Mouse (Mus musculus): ENCODE measurements around the gene Slc35c1. TPM values are rescaled to one million over a fixed set of nuclear protein-coding genes. Genes with fewer than 3 reads are reported as not detected.
A peak's percentile ranks its signal among the peaks of the same experiment; 100 is the strongest.

The Slc35c1 gene
- polyA plus RNA-seq, 1 experiment from 2014 or later, result 20.1 TPM

- H3K36me3 ChIP-seq, result peaks cover 68% of the 10 kb centered on the region
- no peaks in the 10 kb centered on the region for H3K9me3 ChIP-seq
- H3K4me3 ChIP-seq, result no peak overlapping the region
- no peaks in the 10 kb centered on the region for H3K27me3 ChIP-seq
- no peak overlapping the region for H3K4me2 ChIP-seq
- H3K27ac ChIP-seq (replicated peaks), result peak overlapping the region; percentile 83; the same call in 1 of the 2 replicates
- WGBS, result 73% methylated on average over 10 of the region's 10 CpGs
- no peak overlapping the region for H3K9ac ChIP-seq
- ATAC-seq (ENCODE audit: low FRiP score, low read depth), result no peak
- H3K4me1 ChIP-seq (replicated peaks), result peaks cover 45% of the 10 kb centered on the region
Measured at GRCm38 (mm10) chr2:92422388-92423135, 37.8 kb downstream of the Slc35c1 start.

- Histone ChIP-seq H3K4me3 (no peak overlapping the region), H3K9ac (no peak overlapping the region), H3K4me2 (no peak overlapping the region), H3K27ac (replicated peaks) (no peak overlapping the region), H3K4me1 (replicated peaks) (peaks cover 38% of the 10 kb centered on the region), H3K27me3 (no peaks in the 10 kb centered on the region), H3K9me3 (no peaks in the 10 kb centered on the region), H3K36me3 (peaks cover 71% of the 10 kb centered on the region)
- ATAC-seq (ENCODE audit: low FRiP score, low read depth), result no peak
- 95% methylated on average over 7 of the region's 7 CpGs for WGBS
Measured at GRCm38 (mm10) chr2:92421723-92422387, 38.5 kb downstream of the Slc35c1 start.

- 93% methylated on average over 10 of the region's 10 CpGs for WGBS
- H3K9me3 ChIP-seq, result no peaks in the 10 kb centered on the region
- peaks cover 90% of the 10 kb centered on the region for H3K36me3 ChIP-seq
- no peaks in the 10 kb centered on the region for H3K4me1 ChIP-seq (replicated peaks)
- no peak for ATAC-seq (ENCODE audit: low FRiP score, low read depth)
- no peak overlapping the region for H3K9ac ChIP-seq
- H3K27me3 ChIP-seq, result no peaks in the 10 kb centered on the region
- no peak overlapping the region for H3K4me2 ChIP-seq
- H3K4me3 ChIP-seq, result no peak overlapping the region
- H3K27ac ChIP-seq (replicated peaks), result no peak overlapping the region
Measured at GRCm38 (mm10) chr2:92411705-92412104, 48.6 kb downstream of the Slc35c1 start.

GRCm38 (mm10) chr2:92408309-92409045 lies 51.9 kb downstream of the Slc35c1 start:
- H3K4me2 ChIP-seq, result no peak overlapping the region
- H3K4me1 ChIP-seq (replicated peaks), result peaks cover 9% of the 10 kb centered on the region
- H3K27me3 ChIP-seq, result no peaks in the 10 kb centered on the region
- 88% methylated on average over 18 of the region's 18 CpGs for WGBS
- H3K36me3 ChIP-seq, result peaks cover 78% of the 10 kb centered on the region
- H3K9ac ChIP-seq, result no peak overlapping the region
- no peak for ATAC-seq (ENCODE audit: low FRiP score, low read depth)
- no peak overlapping the region for H3K27ac ChIP-seq (replicated peaks)
- H3K4me3 ChIP-seq, result no peak overlapping the region
- H3K9me3 ChIP-seq, result no peaks in the 10 kb centered on the region

- 0 out of 2 replicates have a peak overlapping the region, but pooled peaks have one; percentile 54 for H3K27ac ChIP-seq (replicated peaks)
- ATAC-seq (ENCODE audit: low FRiP score, low read depth), result no peak
- no peaks in the 10 kb centered on the region for H3K27me3 ChIP-seq
- peaks cover 24% of the 10 kb centered on the region for H3K4me1 ChIP-seq (replicated peaks)
- 50% methylated on average over 7 of the region's 7 CpGs for whole genome bisulfite sequencing
- no peak overlapping the region for H3K4me2 ChIP-seq
- no peaks in the 10 kb centered on the region for H3K9me3 ChIP-seq
- no peak overlapping the region for H3K9ac ChIP-seq
- peaks cover 50% of the 10 kb centered on the region for H3K36me3 ChIP-seq
- no peak overlapping the region for H3K4me3 ChIP-seq
Measured at GRCm38 (mm10) chr2:92405687-92406086, 54.7 kb downstream of the Slc35c1 start.

- no peaks in the 10 kb centered on the region for H3K27me3 ChIP-seq
- H3K9me3 ChIP-seq, result no peaks in the 10 kb centered on the region
- no peak overlapping the region for H3K4me2 ChIP-seq
- no peak for ATAC-seq (ENCODE audit: low FRiP score, low read depth)
- H3K4me3 ChIP-seq, result no peak overlapping the region
- WGBS, result 92% methylated on average over 6 of the region's 6 CpGs
- H3K9ac ChIP-seq, result no peak overlapping the region
- peaks cover 40% of the 10 kb centered on the region for H3K36me3 ChIP-seq
- H3K4me1 ChIP-seq (replicated peaks), result peaks cover 27% of the 10 kb centered on the region
- H3K27ac ChIP-seq (replicated peaks), result no peak overlapping the region
Measured at GRCm38 (mm10) chr2:92404737-92405136, 55.6 kb downstream of the Slc35c1 start.

- ATAC-seq (ENCODE audit: low FRiP score, low read depth), result no peak
- Histone ChIP-seq H3K9ac (no peak overlapping the region), H3K4me1 (replicated peaks) (peaks cover 36% of the 10 kb centered on the region), H3K27ac (replicated peaks) (no peak overlapping the region), H3K27me3 (no peaks in the 10 kb centered on the region), H3K9me3 (no peaks in the 10 kb centered on the region), H3K36me3 (peaks cover 31% of the 10 kb centered on the region), H3K4me2 (no peak overlapping the region), H3K4me3 (no peak overlapping the region)
- WGBS, result 97% methylated on average over 5 of the region's 5 CpGs
Measured at GRCm38 (mm10) chr2:92403776-92404319, 56.5 kb downstream of the Slc35c1 start.

Other genes with a start within 250 kb of the Slc35c1 start
- gene Pex16, start 85.9 kb downstream of the Slc35c1 start, polyA plus RNA-seq (2015; fragmentation: Nextera tagmentation; extraction: Ambion mirVana), result 37.3 and 40.1 TPM in 2 replicates
- gene Large2, start 85.7 kb downstream of the Slc35c1 start, polyA plus RNA-seq (2015; fragmentation: Nextera tagmentation; extraction: Ambion mirVana), result 1.5 TPM in 2 replicates
- gene 1700029I15Rik, start 78.0 kb downstream of the Slc35c1 start, polyA plus RNA-seq (2015; fragmentation: Nextera tagmentation; extraction: Ambion mirVana), result 7.8 and 8.8 TPM in 2 replicates
- 162 and 178 TPM in 2 replicates for gene Mapk8ip1, start 59.3 kb downstream of the Slc35c1 start, polyA plus RNA-seq (2015; fragmentation: Nextera tagmentation; extraction: Ambion mirVana)
- gene Cry2, start 26.5 kb downstream of the Slc35c1 start, polyA plus RNA-seq (2015; fragmentation: Nextera tagmentation; extraction: Ambion mirVana), result 41.1 and 47.9 TPM in 2 replicates
- 29.3 and 31.3 TPM in 2 replicates for gene Chst1, start 139.2 kb upstream of the Slc35c1 start, polyA plus RNA-seq (2015; fragmentation: Nextera tagmentation; extraction: Ambion mirVana)